Mouse (Mus musculus) right cerebral cortex, postnatal 25 days (tissue): Measurements from ENCODE around the gene Gm28363.
"Not testable (repeated sequence)": the region's sequence is repeated elsewhere in the genome, so short reads cannot be mapped to it uniquely, and the experiment has no call there.

Experiments used
- DNase-seq: peaks from one replicate; pipeline ENCODE4 v3.0.0; 2022

Gene Gm28363

DNA sequence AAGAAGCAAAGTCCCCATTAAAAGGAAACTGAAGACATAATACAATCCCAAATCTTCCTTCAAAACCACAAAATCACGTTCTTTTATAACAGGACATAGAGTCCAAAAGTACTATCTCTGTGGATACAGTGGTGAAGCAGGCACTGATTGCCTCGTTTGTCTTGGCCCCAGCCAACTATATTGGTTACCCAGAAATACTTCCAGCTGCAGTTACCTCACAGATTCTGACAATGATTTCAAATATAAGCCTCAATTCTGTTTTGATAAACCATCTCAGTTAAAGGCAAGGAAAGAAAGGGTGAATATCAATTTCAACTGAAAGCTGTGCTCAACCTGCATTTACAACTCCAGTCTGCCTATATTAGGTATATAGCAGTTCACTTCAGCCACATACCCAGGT lies at the start of gene Gm28363:
Gm28363 (plus strand) TSS at position 301 of the 400 bp plus-strand sequence.
- not testable (repeated sequence) for DNase-seq

DNA sequence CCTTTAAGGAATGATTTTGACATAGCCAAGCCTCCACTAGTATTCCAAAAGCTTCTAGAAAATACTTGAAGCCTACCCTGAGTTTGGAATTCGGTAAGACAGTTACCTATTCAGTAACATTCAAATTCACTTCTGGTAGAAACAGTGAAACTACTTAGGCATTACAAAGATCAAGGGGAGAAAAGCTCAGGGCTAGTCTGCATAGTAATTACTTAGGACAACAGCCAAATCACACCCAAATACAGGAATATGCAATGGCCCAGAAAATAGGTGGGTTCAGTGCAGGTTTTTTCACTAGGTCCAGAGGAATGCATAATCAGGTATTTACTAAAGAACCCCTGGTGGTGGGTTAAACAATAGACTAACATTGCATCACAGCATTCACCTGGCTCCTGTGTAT lies 46.7 kb upstream of the Gm28363 start:
- DNase-seq: not testable (repeated sequence)
